Mouse (Mus musculus): ENCODE data around the gene Lpin1.

- TF ChIP-seq CTCF (IDR thresholded peaks at IDR 0.05; ENCODE audit: extremely low read depth, insufficient read depth, low read length) (no peak), POLR2A (IDR thresholded peaks at IDR 0.05; ENCODE audit: extremely low read depth, insufficient read depth, low read length) (no peak)
Observed at GRCm38 (mm10) chr12:16541606-16542005, 69.2 kb downstream of the Lpin1 start.

All from cortical plate, adult 2 months (tissue).